ENCODE assay signal across 8 mouse cellular contexts in genomic region chr5:139251279-139251678, GRCm38 (mm10). TPM values are rescaled to one million over a fixed set of nuclear protein-coding genes. Genes with fewer than 3 reads are reported as not detected.
DNase-seq lines count a peak whose midpoint lies in the region; ATAC-seq and TF ChIP-seq lines count a peak whose summit lies in the region.

No protein-coding gene starts in this region.

- no peaks in the 10 kb centered on the region for H3K9me3 ChIP-seq in forebrain, embryonic 10.5 days
- no peaks in the 10 kb centered on the region for H3K9me3 ChIP-seq in intestine, postnatal 0 days (ENCODE audit: control insufficient read depth)
- H3K9me3 ChIP-seq in neural tube, embryonic 13.5 days = no peaks in the 10 kb centered on the region

- H3K4me1 ChIP-seq in forebrain, embryonic 10.5 days = peaks cover 31% of the 10 kb centered on the region
- peaks cover 9% of the 10 kb centered on the region; the same call in 1 of the 2 replicates for H3K4me1 ChIP-seq in intestine, postnatal 0 days (replicated peaks; ENCODE audit: control insufficient read depth, insufficient read depth, low read length)
- peaks cover 37% of the 10 kb centered on the region for H3K4me1 ChIP-seq in neural tube, embryonic 13.5 days (replicated peaks)

- H3K9ac ChIP-seq in intestine, postnatal 0 days (ENCODE audit: low read depth, low read length) = no peak overlapping the region
- H3K9ac ChIP-seq in neural tube, embryonic 13.5 days = peak overlapping the region; percentile 78

- H3K4me3 ChIP-seq in layer of hippocampus, adult 2 months = no peak overlapping the region
- peak overlapping the region; percentile 82; the same call in 1 of the 2 replicates for H3K4me3 ChIP-seq in forebrain, embryonic 10.5 days
- H3K4me3 ChIP-seq in intestine, postnatal 0 days (ENCODE audit: low read depth, low read length) = no peak overlapping the region
- peak overlapping the region; percentile 69 for H3K4me3 ChIP-seq in neural tube, embryonic 13.5 days

- peak overlapping the region; percentile 86 for H3K4me2 ChIP-seq in intestine, postnatal 0 days (replicated peaks; ENCODE audit: low read depth)
- H3K4me2 ChIP-seq in neural tube, embryonic 13.5 days = peak overlapping the region; percentile 91

- no peak for TF ChIP-seq CTCF in layer of hippocampus, adult 2 months (conservative IDR thresholded peaks at IDR 0.05)
- no peak for TF ChIP-seq CTCF in intestine, postnatal 0 days (IDR thresholded peaks at IDR 0.05; ENCODE audit: low read depth)

- H3K27ac ChIP-seq in layer of hippocampus, adult 2 months = peak overlapping the region; percentile 99; the same call in 1 of the 2 replicates
- peak overlapping the region; percentile 94 for H3K27ac ChIP-seq in forebrain, embryonic 10.5 days
- H3K27ac ChIP-seq in intestine, postnatal 0 days (ENCODE audit: low read depth, low read length) = 0 out of 2 replicates have a peak overlapping the region, but pooled peaks have one; percentile 86
- H3K27ac ChIP-seq in neural tube, embryonic 13.5 days (replicated peaks) = peak overlapping the region; percentile 80; the same call in 1 of the 2 replicates

- H3K27me3 ChIP-seq in forebrain, embryonic 10.5 days (ENCODE audit: poor library complexity, severe bottlenecking) = no peaks in the 10 kb centered on the region
- H3K27me3 ChIP-seq in intestine, postnatal 0 days (replicated peaks; ENCODE audit: control insufficient read depth, insufficient read depth, low read length) = no peaks in the 10 kb centered on the region
- H3K27me3 ChIP-seq in neural tube, embryonic 13.5 days = no peaks in the 10 kb centered on the region

- H3K36me3 ChIP-seq in forebrain, embryonic 10.5 days (replicated peaks) = peaks cover 62% of the 10 kb centered on the region
- H3K36me3 ChIP-seq in intestine, postnatal 0 days (ENCODE audit: control insufficient read depth, insufficient read depth) = peaks cover 29% of the 10 kb centered on the region
- peaks cover 44% of the 10 kb centered on the region for H3K36me3 ChIP-seq in neural tube, embryonic 13.5 days

- DNase-seq in layer of hippocampus, adult 2 months (ENCODE audit: low spot score in 2 of 2) = no peak
- no peak for DNase-seq in layer of hippocampus, adult 18-20 months (ENCODE audit: low spot score in 2 of 2)
- DNase-seq in forebrain, embryonic 10.5 days (ENCODE audit: extremely low spot score, low spot score) = no peak
- DNase-seq in cerebellum, postnatal 36 days = no peak
- DNase-seq in adrenal gland, adult 8-10 months = no peak

- WGBS in forebrain, embryonic 10.5 days = 84% methylated on average over 7 of the region's 7 CpGs
- 78% methylated on average over 7 of the region's 7 CpGs for WGBS in intestine, postnatal 0 days
- 85% methylated on average over 7 of the region's 7 CpGs for WGBS in neural tube, embryonic 13.5 days

- ATAC-seq in intestine, postnatal 0 days = no peak
- no peak for ATAC-seq in neural tube, embryonic 13.5 days (ENCODE audit: low read depth)
- ATAC-seq in granulocyte monocyte progenitor cell, adult 5-6 weeks (replicated peaks; ENCODE audit: poor library complexity, severe bottlenecking) = no peak

RNA-seq across cellular contexts. Expression of gene Get4, which starts 0.8 kb away (rescaled TPM):
- 10 to 100 TPM; 52.5 to 53.8 TPM for total RNA-seq in layer of hippocampus, adult 2 months (2021)
- total RNA-seq in layer of hippocampus, adult 18-20 months (2021) = 10 to 100 TPM; 50.5 to 57.1 TPM
- 187 and 188 TPM in 2 replicates for polyA plus RNA-seq in forebrain, embryonic 10.5 days (2016; fragmentation: Nextera tagmentation; extraction: Ambion mirVana)
- 127 and 129 TPM in 2 replicates for polyA plus RNA-seq in intestine, postnatal 0 days (2015; fragmentation: Nextera tagmentation; extraction: Ambion mirVana)
- polyA plus RNA-seq in neural tube, embryonic 13.5 days (2015; fragmentation: Nextera tagmentation; extraction: Ambion mirVana) = 116 and 119 TPM in 2 replicates
- 43.8 and 51.8 TPM in 2 replicates for total RNA-seq in granulocyte monocyte progenitor cell, adult 5-6 weeks (2014; fragmentation: Nextera tagmentation)
- 17.9 and 30.5 TPM in 2 replicates for total RNA-seq in granulocyte monocyte progenitor cell, adult 5-6 weeks (2017)
- total RNA-seq in adrenal gland, adult 8-10 months (2022) = 100 to 1,000 TPM in 2 of 4 experiments, 10 to 100 TPM in 2; 96.6 to 112 (median 101) TPM

RNA-seq across cellular contexts. Expression of gene Sun1, which starts 50.8 kb away (rescaled TPM):
- total RNA-seq in layer of hippocampus, adult 2 months (2021) = 10 to 100 TPM; 78.8 to 91.0 TPM
- total RNA-seq in layer of hippocampus, adult 18-20 months (2021) = 10 to 100 TPM; 80.3 to 86.3 TPM
- 52.9 and 53.8 TPM in 2 replicates for polyA plus RNA-seq in forebrain, embryonic 10.5 days (2016; fragmentation: Nextera tagmentation; extraction: Ambion mirVana)
- polyA plus RNA-seq in intestine, postnatal 0 days (2015; fragmentation: Nextera tagmentation; extraction: Ambion mirVana) = 12.2 and 13.4 TPM in 2 replicates
- 40.4 and 42.1 TPM in 2 replicates for polyA plus RNA-seq in neural tube, embryonic 13.5 days (2015; fragmentation: Nextera tagmentation; extraction: Ambion mirVana)
- 33.4 and 43.0 TPM in 2 replicates for total RNA-seq in granulocyte monocyte progenitor cell, adult 5-6 weeks (2014; fragmentation: Nextera tagmentation)
- 23.3 and 33.9 TPM in 2 replicates for total RNA-seq in granulocyte monocyte progenitor cell, adult 5-6 weeks (2017)
- 100 to 1,000 TPM in 3 of 4 experiments, 10 to 100 TPM in 1; 86.6 to 128 (median 111) TPM for total RNA-seq in adrenal gland, adult 8-10 months (2022)

Comparison
In these comparisons a context has a peak if more than half of its experiments do, and no peak if none do; other contexts are left out.
1. H3K4me3 ChIP-seq: peak in forebrain, embryonic 10.5 days (single experiment) and neural tube, embryonic 13.5 days (single experiment); none in layer of hippocampus, adult 2 months (single experiment) and intestine, postnatal 0 days (single experiment).
2. Peak in every context shown above with its lines, with median percentiles within 50 percentile points of each other: H3K27ac ChIP-seq.